Mouse (Mus musculus): ENCODE results near the gene Kif26b.

Gene Kif26b

DNA sequence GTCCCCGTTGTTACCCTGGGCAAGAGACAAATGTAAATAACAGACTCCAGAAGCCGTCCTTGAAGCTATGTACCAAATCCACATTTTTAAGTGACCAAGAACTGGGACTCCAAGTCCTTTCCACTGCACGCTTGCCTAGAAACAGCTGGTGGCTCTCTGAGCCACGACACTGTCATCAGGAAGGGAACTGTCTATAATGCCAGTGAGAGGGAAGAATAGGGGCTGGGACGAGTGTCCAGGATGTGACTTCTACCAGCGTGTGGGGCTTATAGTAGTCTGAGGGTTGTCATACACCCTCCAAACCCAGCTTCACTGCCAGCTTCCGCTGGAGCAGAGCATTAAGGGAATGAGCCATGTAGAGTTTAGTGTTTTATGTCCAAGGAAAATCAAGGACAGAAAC is 138.9 kb downstream of the Kif26b start:
- no peak for DNase-seq

DNA sequence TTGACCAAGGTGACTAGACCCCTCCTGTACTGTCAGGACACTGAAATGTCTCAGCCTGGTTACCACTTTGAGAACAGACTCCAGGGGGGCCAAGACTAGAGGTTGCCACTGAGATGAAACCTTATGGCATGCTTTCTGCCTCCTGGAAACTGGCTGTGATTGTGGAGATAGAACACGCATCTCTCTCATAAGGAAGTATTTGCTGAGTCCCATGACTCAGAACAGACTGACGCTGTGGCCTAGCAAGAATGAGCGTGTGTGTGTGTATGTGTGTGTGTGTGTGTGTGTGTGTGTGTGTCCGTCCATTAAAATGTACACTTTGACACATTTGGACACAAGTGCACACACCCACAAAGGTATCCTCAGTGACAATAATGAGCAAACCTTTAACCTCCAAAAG is 140.0 kb downstream of the Kif26b start:
- no peak for DNase-seq

DNA sequence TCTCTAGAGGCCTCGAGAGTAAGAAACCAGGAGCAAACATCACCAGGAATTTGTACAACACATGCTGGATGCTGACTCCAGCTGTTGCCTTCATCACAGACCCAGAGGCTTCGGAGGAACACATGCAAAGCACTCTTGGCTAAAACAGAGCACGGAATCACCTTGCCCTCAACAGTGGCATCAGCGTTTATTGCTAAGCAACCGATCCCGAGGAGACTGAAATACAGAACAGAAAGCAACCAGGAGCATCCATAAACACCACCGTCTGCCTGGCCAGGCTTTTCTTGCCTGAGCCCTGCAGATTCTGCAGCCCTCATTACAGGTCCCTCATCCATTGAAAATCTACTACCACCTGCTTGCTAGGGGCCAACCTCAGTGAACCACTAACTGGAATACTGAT is 144.1 kb downstream of the Kif26b start:
- DNase-seq, result no peak

DNA sequence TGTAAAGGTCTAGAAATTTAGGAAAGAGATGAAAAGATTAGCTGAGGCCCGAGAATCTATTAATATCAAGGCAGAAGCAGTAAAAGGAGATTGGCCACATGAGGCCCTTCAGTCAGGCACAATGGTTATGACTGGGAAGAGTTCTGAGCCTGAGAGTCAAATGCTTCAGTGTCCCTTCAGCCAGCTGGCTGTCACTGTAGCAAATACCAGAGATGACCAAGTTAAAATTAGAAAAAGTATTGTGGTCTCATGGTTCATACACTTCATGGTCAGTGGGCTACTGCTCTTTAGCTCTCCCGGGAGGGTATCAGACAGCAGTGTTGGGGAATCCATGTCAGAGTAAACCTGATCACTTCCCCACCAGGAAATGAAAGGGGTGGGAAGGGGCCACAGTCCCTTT is 144.6 kb downstream of the Kif26b start:
- no peak for DNase-seq

DNA sequence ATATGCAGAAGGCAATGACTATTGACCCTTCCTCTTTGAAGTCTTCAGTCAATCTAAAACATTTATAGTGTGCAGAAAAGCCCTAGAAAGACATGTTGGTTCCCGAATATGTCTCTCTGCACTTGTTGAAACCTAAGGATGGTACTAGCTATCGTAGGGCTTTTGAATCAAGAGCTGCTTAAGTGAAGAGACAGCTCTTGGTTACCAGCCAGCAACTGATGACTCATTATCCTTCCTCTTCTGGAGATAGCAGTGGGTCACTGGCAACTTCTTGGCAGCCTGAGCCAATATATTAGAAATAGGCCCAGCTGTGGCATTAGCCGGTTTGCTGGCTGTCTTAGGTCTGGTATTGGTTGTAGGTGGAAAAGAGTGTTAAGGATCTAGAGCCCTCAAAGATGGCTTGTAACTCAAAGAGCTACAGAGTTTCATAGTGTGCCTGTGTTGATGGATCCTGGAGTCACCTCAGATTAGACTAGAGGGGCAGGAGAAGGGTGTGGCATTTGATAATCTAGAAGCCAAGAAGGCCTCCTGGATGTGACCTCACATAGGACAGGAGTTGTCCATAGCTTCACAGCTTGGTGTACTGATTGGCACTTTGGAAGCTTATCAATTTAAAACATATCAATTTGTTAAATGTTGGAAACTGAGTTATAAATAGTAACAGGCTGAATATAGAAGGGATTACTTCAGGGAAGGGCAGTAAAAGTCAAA is 146.8 kb downstream of the Kif26b start:
- no peak for DNase-seq

DNA sequence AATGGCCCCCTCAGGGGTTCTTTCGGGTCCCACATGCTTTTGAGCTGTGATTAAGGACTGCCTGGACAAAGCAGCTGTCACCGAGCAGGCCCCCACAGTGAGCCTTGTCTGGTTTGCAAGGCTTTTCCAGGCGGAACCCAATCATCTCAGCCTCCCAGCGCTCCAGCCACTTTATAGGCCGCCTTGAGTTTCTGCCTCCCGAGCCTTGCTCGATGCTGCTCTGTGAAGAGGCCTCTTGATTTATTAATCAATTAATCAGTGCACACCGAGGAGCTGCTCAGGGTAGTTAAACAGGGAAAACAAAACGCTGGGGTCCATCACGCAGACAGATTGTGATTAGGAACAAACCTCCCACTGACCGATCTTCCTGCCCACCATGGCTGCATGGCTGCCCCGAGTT is 148.2 kb downstream of the Kif26b start:
- no peak for DNase-seq

DNA sequence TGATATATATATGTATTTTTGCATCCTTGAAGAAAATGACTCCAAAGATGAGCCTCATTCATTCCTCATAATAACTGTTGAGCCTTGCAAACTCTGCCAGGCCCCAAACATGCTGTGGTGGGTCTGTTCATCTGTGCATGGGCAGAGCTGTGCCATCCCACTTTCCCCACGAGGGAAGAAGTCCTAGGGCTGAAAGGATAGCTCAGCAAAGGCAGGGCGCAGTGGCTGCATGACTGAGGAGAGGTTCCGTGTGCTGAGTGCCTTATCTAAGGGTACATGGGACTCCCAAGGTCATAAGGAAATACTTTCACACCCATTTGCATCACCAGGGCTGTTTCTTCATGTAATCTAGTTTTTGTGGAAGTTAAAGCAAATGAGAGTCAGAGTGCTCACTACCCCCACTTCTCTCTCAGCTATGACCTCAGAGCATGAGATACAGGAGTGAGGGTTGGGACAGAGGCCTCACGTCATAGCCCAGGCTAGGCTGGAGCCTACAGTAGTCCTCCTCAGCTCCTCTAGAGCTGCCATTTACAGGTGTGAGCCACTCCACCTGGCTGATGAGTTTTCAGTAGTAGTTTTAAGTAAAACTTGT is 148.8 kb downstream of the Kif26b start:
- no peak for DNase-seq

DNA sequence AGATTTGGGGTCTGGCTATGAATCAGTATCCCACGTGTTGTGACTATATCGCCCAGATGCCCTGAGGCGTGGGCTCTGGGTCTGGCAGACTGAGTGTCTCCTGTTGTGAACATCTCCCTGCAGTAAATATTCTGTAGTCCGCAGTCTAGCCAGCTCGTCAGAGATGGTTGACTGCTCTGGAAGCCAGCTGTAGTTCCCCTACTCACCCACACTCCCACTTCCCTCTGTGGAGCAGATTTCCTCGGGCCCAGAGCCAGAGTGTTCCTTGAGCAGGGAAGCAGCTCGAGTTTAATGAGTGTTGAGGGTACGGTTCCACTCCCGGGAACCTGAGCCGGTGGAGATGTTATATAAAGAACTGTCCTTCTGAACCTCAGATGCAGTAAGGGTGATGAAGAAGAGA is 154.7 kb downstream of the Kif26b start:
- DNase-seq, result no peak

DNA sequence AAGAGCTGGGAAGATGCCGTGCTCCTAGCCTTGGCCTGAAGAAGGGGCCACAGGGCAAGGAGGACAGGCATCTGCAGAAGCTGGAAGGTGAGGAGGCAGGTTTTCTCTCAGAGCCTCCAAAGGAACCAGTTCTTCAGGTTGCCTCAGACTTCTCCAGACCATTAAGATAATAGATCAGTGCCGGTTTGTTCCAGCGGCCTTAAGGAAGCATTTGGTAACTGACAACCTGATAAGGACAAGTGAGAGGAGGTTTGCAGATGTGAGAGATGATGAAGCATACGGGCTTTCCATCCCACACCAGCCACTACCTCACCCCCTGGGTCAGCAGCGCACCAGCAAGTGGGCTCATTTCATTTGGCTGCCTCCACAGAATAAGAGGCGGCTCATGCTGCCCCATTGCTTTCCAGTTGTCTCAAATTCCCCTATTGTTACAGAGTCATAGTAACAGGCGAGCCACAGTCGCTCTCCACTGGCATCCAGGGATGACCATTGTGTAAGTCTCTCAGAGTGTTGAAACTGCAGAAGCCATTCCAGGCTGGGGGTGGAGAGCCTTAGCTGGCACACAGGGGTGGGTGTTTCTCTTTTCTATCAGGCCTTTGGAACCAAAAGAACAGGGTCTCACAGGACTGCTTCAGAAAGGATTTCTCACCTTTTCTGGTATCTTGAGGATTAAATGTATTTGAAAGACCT is 156.2 kb downstream of the Kif26b start:
- no peak for DNase-seq

DNA sequence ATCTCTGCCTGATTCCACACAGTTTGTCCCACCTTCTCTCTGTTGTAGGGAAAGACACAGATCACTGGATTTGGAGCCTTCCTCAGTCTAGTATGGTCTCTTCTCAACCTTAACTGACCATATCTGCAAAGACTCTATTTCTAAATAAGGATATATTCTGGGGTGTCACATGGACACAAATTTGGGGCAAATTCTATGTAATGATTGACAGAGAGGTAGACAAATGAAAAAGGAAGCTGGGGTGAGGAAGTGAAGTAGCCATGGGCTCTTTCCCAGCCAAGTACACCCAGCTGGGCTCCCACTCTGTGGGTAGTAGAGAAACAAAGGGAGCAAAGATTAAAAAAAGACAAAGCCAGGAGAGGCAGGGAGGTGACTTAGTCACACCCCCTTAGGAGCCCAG is 158.0 kb downstream of the Kif26b start:
- no peak for DNase-seq

DNA sequence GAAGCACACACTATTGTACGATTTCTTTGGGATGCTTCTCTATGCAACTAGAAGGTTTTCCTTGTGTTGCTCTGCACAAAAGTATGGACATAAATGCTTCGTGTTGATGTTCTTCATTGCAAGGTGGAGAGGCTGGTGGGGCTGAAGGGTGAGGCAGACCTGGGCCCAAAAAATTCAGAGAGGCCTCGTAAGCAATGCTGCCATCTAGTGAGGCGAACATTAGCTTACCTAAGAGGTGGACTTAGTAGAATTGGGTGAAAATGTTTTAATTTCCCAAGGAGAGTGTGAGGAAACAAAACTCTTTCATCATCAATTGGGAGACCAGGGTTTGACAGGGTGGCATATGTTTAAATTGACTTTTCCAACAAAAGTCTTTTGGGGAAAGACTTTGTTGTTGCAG is 160.6 kb downstream of the Kif26b start:
- no peak for DNase-seq

DNA sequence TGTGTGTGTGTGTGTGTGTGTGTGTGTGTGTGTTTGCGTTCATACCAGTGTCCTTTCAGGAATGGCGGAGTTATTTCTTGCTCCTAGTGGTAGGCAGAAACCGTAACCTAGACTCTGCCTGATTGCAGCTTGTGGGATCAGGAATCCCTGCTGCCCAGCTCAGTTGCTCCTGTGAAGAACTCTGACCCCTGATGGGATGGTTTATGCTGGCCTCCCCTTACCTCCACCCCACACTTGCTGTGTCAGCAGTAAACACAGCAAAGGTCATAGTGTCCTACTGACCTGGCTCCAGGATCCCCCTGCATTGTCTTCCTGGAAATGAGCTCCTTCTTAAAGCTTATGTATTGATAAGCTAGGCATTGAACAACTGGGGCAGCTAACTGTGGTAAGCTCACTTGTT is 162.8 kb downstream of the Kif26b start:
- DNase-seq, result no peak

DNA sequence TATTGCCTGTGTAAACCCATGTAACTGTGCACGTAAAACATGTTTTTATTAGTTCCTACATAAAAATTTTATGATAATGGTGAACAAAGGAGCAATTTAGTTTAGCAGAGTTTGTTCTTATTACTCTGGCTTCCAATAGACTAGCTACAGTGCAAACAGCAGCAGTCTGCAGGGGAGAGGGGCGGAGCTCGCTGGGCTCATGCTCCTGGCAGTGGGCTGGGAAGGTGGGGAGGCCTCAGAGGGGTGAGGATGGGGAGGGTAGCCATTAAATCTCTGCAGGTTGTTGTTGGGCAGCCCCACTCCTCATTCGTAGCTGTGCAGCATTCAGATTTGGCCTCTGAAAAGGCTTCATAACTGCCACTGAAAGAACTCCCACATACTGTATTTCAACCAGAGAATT is 171.2 kb downstream of the Kif26b start:
- DNase-seq, result no peak

DNA sequence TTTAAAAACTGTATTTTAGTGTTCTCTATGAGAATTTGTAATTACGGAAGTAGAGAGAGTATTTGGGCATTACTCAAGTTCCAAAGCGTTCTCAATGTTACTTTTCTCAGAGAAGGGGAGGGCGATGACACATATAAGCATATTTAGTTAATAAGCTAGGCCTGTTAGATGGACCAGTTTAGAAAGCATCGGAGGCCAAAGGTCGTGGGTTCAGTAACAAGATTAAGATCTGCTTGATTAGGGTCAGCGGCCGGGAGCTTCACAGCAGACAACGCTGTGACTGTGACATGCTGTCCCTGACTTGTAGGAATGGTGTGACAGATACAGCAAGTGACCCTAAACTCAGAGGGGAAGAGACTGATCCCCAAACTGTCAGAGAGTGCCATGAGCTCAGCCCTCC is 174.6 kb downstream of the Kif26b start:
- no peak for DNase-seq

DNA sequence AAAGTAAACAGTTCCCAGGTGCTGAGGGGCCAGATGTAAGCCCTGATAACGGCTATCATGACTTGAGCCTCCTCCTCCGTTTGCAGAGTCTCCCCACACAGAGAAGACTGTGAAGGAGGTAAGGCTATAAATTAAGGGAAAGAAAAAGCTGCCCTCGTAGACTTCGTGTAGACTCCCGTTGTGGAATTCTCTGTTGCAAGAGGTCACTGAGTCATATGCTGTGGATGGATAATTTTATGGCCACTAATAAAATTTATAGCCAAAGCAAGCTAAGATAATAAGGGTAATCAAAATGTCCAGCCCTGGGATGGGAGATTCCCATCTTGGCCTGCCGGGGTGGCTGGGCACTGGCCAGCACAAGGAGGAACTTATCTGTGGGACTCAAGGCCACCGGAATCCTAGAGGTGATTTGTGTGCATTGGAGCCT is 179.0 kb downstream of the Kif26b start:
- no peak for DNase-seq

DNA sequence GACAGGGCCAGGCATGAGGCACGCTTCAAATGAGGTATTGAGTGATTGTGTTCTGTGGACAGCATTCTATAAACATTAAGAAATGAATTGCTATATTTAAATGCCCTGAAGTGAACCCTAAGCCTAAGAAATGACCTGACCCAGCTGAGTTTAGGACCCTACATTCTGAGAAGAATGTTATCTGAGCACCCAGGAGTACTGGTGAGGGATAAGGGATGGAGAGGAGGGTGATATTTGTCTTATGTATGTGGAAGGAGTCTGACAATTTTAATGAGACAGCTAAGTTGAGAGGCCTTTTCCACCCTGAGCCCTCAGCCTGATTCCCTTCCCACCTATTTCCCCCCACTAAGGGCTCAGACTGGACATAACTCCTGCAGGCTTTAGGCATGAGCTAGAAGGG is 179.4 kb downstream of the Kif26b start:
- DNase-seq, result no peak

DNA sequence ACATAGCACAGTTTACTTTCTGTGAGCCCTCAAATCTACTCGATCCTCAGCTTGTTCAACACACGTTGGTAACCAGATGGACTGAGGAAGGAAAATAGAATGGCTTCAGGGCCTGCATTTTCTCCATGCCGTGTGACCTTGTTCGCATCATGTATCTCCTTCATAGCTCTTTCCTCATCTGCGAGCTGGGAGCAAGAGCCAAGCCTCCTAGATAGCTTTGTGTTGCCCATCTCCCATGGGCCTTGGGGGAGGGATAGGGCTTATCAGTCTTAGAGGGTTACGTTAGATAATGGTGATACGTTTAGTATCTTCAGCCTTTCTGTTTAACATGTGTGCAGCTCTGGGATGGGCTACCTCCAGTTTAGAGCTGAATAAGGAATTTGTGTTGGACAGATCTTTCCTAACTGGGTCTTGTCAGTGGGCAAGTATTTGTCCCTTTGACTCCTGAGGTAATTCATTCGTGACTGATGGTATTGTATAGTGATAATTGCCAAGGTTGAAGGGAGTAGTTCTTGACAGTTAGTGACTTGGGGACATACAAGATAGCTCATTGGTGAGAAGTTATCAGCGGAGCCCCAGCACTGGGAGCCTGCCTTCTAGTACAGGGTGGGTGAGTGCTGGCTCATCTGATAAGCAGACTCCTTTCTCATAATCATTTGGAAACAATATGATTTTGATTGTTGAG is 183.4 kb downstream of the Kif26b start:
- no peak for DNase-seq

DNA sequence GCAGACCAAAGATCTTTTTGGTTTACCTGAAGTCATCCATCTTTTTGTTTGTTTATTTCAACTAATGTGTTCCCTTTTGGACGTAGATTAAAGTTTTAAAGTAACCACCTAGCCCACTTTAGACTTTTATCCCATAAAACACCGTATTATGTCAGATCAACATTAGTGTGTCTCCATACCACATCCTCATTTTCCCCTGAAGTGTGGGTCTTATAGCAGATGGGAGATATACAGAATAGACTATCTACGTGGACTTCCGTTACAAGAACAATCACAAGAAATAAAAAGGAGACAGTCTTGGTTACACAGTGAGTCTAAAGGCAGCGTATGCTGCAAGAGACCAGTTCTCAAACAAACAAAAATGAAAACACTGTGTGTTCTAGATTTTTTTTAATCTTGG is 185.3 kb downstream of the Kif26b start:
- no peak for DNase-seq

DNA sequence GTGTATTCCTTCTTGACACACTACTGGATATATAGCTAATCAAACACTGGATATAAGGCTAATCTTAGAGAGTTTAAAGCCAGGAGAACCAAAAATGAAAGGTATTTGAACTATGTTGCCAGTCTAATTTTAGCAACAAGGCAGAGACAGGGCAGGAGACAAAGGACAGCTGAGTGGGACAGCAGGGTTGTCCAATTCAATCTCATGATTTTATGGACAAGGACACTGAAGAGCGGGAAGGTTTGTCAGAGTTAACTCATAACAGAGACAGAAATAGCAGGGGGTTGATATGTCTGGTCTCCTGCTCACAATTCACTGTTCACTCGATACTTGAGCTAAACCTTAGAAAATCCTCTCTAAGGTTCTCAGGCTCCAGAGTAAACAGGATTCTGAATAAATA is 187.5 kb downstream of the Kif26b start:
- DNase-seq, result no peak

DNA sequence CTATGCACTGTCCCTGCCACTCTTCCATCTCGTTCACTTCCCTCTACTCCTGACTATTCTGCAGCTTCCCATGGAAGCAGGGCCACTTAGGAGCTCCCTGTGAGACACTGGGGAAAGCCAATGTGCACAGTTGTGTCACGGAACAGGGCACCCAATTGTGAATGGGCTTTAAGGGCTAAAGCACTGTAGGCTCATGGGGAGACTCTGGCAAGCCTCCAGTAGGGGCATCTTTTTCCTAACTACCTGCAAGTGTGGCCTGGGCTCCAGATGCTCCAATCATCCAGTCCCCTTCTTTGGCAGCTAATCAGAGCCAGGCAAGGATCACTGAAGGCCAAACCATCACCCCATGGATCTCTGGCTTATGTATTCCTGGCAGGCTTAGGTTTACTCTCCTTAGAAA is 191.9 kb downstream of the Kif26b start:
- DNase-seq, result peak; percentile 48

DNA sequence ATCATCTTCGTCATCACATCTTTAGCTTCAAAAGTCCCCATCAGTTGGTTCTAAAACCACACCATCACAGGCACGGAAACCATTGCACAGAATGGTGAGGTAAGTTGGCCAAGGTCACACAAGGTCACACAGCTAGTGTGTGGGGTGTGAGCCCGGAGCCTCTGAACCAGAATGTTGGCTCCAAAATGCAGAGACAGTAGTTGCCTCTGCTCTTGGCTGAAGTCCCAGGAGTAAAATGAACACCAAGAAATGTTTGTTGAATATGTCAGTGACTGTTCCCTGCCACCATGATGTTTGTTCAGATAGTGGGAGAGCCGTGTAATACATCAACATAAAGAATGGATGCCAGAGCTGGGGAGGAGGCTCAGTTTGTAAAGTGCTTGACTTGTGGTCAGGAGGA is 193.9 kb downstream of the Kif26b start:
- no peak for DNase-seq

DNA sequence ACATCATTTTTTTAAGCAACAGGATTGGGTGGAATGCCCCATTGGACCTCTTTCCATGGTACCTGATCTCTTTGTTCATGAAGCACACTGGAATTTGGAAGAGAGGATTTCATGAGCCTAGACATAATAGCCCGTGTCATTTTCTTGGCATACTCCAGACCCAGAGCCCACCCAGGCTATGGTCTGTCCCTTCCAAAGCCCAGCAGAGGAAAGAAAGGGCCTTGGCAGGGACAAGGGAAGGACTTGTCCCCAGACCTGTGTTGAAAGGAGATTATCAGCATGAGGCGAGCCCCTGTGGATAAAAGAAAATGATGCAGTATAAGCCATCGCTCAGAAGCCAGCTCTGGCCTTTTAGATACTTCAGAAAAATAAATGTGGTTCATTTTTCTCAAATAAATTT is 196.6 kb downstream of the Kif26b start:
- no peak for DNase-seq

DNA sequence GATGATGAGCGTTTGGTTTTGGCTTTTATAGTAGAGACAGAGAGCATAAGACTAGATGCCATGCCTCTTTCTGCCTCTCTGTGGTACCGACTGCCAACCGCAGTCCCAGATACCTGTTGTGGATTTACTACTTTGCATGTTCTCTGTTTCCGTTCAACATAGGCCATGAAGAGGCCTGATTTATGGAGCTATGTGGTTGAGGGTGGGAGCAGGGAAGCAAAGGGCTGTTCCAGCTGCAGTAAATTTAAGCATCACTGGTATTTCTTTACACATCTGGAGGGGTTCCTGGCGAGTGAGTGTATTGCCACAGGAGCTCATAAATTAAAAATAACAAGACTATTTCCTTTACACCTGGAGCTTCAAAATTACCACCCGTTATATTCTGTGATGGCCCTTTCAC is 199.3 kb downstream of the Kif26b start:
- no peak for DNase-seq

DNA sequence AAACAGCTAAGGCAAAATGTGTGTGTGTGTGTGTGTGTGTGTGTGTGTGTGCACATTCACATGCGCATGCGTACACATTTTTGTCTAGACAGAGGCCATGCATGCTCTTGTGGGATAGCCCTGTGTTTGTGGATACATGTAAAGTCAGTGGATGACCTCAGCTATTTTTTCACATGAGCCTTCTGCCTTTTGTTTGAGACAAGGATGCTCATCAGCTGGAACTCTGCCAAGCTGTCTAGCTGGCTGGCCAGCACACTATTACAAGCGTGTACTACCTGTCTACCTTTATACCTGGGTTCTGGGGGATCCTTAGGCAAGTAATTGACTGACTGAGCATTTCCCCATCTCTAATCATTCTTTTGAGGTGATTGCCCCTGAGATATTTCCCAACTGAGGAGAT is 201.3 kb downstream of the Kif26b start:
- no peak for DNase-seq

Measured in cerebellum, adult 11-12 months (tissue).